In the genomic region with DNA sequence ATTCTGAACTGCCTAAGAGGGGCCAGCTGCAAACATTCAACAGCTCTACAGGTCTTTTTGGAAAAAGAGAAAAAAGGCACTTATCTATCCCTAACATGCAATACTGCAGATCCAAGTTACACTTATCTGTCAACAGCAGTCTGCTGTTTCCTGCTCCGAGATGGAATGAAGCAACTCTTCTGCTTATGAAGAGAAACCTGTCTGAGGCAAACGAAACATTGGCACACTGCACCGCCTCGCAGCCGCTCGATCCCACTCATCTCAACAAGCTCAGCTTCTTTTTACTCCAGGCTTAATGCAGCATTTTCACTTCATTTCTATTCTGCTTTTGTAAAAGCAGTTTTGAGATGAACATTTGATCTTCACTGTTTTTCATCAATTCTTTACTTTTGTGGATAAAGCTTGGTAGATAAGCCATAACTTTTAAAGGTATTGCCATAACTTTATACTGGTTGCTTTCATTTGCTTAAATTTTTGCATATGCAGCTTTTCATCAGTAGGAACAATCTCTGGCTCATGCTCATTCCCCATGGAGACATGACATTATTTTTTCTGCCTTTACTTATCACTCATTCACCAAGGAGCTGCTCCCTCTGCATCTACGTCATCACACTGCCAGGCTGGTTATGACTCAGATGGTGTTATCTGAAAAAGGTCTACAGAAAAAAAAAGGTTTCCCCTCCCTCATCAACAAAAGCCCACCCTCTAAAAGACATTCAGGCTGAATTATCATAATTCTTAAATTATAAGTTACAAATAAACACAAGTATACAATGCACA, we compare ENCODE assay signal across 7 mouse cellular contexts. TPM values are rescaled to one million over a fixed set of nuclear protein-coding genes. Genes with fewer than 3 reads are reported as not detected.
DNase-seq lines count a peak whose midpoint lies in the region; ATAC-seq lines count a peak whose summit lies in the region.

No protein-coding gene starts in this region.

- H3K9ac ChIP-seq in hindbrain, embryonic 11.5 days (ENCODE audit: low read depth, low read length) = peak overlapping the region; percentile 69

- H3K27ac ChIP-seq in hindbrain, embryonic 11.5 days (ENCODE audit: low read depth, low read length) = no peak overlapping the region

- no peak for ATAC-seq in megakaryocyte, adult 5-6 weeks (ENCODE audit: poor library complexity, severe bottlenecking)
- ATAC-seq in hindbrain, embryonic 11.5 days (ENCODE audit: low FRiP score) = no peak

- no peaks in the 10 kb centered on the region for H3K27me3 ChIP-seq in megakaryocyte, embryonic 14.5 days (replicated peaks)
- no peaks in the 10 kb centered on the region for H3K27me3 ChIP-seq in hindbrain, embryonic 11.5 days (ENCODE audit: control insufficient read depth, insufficient read depth, low read length)

- peak overlapping the region; percentile 82 for H3K4me2 ChIP-seq in hindbrain, embryonic 11.5 days (replicated peaks; ENCODE audit: low read depth, low read length)

- WGBS in hindbrain, embryonic 11.5 days = 17% methylated on average over 7 of the region's 7 CpGs

- H3K4me3 ChIP-seq in megakaryocyte, embryonic 14.5 days (replicated peaks) = peak overlapping the region; percentile 100
- H3K4me3 ChIP-seq in hindbrain, embryonic 11.5 days (ENCODE audit: low read depth, low read length) = peak overlapping the region; percentile 93

- H3K4me1 ChIP-seq in megakaryocyte, embryonic 14.5 days = peaks cover 42% of the 10 kb centered on the region
- peaks cover 6% of the 10 kb centered on the region for H3K4me1 ChIP-seq in hindbrain, embryonic 11.5 days (replicated peaks; ENCODE audit: control insufficient read depth, insufficient read depth, low read length)

- no peaks in the 10 kb centered on the region for H3K9me3 ChIP-seq in megakaryocyte, embryonic 14.5 days
- H3K9me3 ChIP-seq in hindbrain, embryonic 11.5 days (ENCODE audit: control insufficient read depth, low read length) = no peaks in the 10 kb centered on the region

- DNase-seq in c-Kit-negative CD71-positive TER-119-positive erythroid progenitor cells, embryonic 14.5 days (ENCODE audit: low read depth, low spot score) = peak; percentile 63
- peak; percentile 56 for DNase-seq in hindbrain, embryonic 11.5 days (ENCODE audit: low spot score)
- peak; percentile 41 for DNase-seq in lung, postnatal 10 days
- DNase-seq in left cerebral cortex, adult 11 months (ENCODE audit: low spot score) = no peak
- no peak for DNase-seq in frontal cortex, postnatal 14 days (ENCODE audit: low spot score in 2 of 2)

- H3K36me3 ChIP-seq in megakaryocyte, embryonic 14.5 days (replicated peaks; ENCODE audit: low read length) = peaks cover 69% of the 10 kb centered on the region
- H3K36me3 ChIP-seq in hindbrain, embryonic 11.5 days (ENCODE audit: control insufficient read depth, insufficient read depth, low read length) = peaks cover 15% of the 10 kb centered on the region

RNA-seq across cellular contexts. Expression of a gene that starts 27.7 kb away (rescaled TPM):
- 30.0 and 71.8 TPM in 2 replicates for polyA plus RNA-seq in megakaryocyte, embryonic 14.5 days (2012; ENCODE audit: insufficient read depth, low replicate concordance)
- total RNA-seq in megakaryocyte, adult 5-6 weeks (2015) = 20.2 and 21.8 TPM in 2 replicates
- 30.9 and 41.5 TPM in 2 replicates for total RNA-seq in megakaryocyte, adult 5-6 weeks (2017)
- polyA plus RNA-seq in hindbrain, embryonic 11.5 days (2014; fragmentation: Nextera tagmentation; extraction: Ambion mirVana) = 47.2 and 55.7 TPM in 2 replicates

RNA-seq across cellular contexts. Expression of a gene that starts 58.2 kb away (rescaled TPM):
- polyA plus RNA-seq in megakaryocyte, embryonic 14.5 days (2012; ENCODE audit: insufficient read depth, low replicate concordance) = 1.3 and 7.9 TPM in 2 replicates
- 1.5 TPM in 1 of 2 replicates, not detected in the other for total RNA-seq in megakaryocyte, adult 5-6 weeks (2015)
- 0.18 and 2.8 TPM in 2 replicates for total RNA-seq in megakaryocyte, adult 5-6 weeks (2017)
- polyA plus RNA-seq in hindbrain, embryonic 11.5 days (2014; fragmentation: Nextera tagmentation; extraction: Ambion mirVana) = 3.5 and 3.8 TPM in 2 replicates

Comparison
In these comparisons a context has a peak if more than half of its experiments do, and no peak if none do; other contexts are left out.
1. DNase-seq: peak in c-Kit-negative CD71-positive TER-119-positive erythroid progenitor cells, embryonic 14.5 days (single experiment), hindbrain, embryonic 11.5 days (single experiment) and lung, postnatal 10 days (single experiment); none in left cerebral cortex, adult 11 months (single experiment) and frontal cortex, postnatal 14 days (0 of 2).